Mouse (Mus musculus): ENCODE measurements around the gene A230050P20Rik.

The A230050P20Rik gene

GRCm38 (mm10) chr9:20897736-20898510 is 29.5 kb downstream of the A230050P20Rik start:
- DNase-seq: no peak

- DNase-seq: peak; percentile 92 to 93
These were observed 30.1 kb downstream of the A230050P20Rik start, which contains the start of gene Eif3g for GRCm38 (mm10) chr9:20898511-20899073. Eif3g (minus strand) TSS chr9:20898623.

GRCm38 (mm10) chr9:20901466-20902173 is 33.2 kb downstream of the A230050P20Rik start:
- peak in 1 of 2 experiments; percentile 40 for DNase-seq

GRCm38 (mm10) chr9:20902174-20902491 is 33.7 kb downstream of the A230050P20Rik start:
- DNase-seq: no peak

- DNase-seq: no peak
These were observed 41.5 kb downstream of the A230050P20Rik start for GRCm38 (mm10) chr9:20909948-20910347.

GRCm38 (mm10) chr9:20916160-20916559 is 47.7 kb downstream of the A230050P20Rik start:
- DNase-seq: peak in 1 of 2 experiments; percentile 47

- DNase-seq: no peak
These were observed 54.8 kb downstream of the A230050P20Rik start for GRCm38 (mm10) chr9:20923258-20923657.

Measured in kidney, postnatal 4 days (tissue).